Mouse (Mus musculus) hindbrain, embryonic 15.5 days (tissue): ENCODE measurements around the gene Smg9. TPM values are rescaled to one million over a fixed set of nuclear protein-coding genes. Genes with fewer than 3 reads are reported as not detected.

Experiments
- ATAC-seq: fragments of 200-750 bp; cut with Nextera tagmentation; 2 replicates; pipeline ENCODE4 v1.8.0; 2017; ENCODE audit warnings: low read depth, moderate number of reproducible peaks, moderate TSS enrichment; ENCODE audit not compliant: low FRiP score
- H3K27ac ChIP-seq: fragments of 300-500 bp; sonication (generic); replicated peaks from 2 replicates; pipeline ENCODE4 v1.5.1; 2015; ENCODE audit warnings: mild to moderate bottlenecking, inconsistent platforms
- H3K27me3 ChIP-seq: fragments of 300-500 bp; sonication (generic); 2 replicates; pipeline ENCODE4 v1.6.1; 2015; ENCODE audit warnings: control low read depth, inconsistent platforms
- H3K36me3 ChIP-seq: fragments of 300-500 bp; sonication (generic); 2 replicates; pipeline ENCODE4 v1.6.1; 2015; ENCODE audit warnings: control low read depth, inconsistent platforms
- H3K4me1 ChIP-seq: fragments of 300-500 bp; sonication (generic); replicated peaks from 2 replicates; pipeline ENCODE4 v1.6.1; 2015; ENCODE audit warnings: control low read depth, inconsistent platforms
- H3K4me2 ChIP-seq: fragments of 300-500 bp; sonication (generic); 2 replicates; pipeline ENCODE4 v1.6.1; 2015; ENCODE audit warnings: moderate library complexity, mild to moderate bottlenecking, inconsistent platforms
- H3K4me3 ChIP-seq: fragments of 300-500 bp; sonication (generic); 2 replicates; pipeline ENCODE4 v1.5.1; 2015; ENCODE audit warnings: mild to moderate bottlenecking, inconsistent platforms
- H3K9ac ChIP-seq: fragments of 300-500 bp; sonication (generic); 2 replicates; pipeline ENCODE4 v1.6.1; 2015; ENCODE audit warnings: inconsistent platforms
- H3K9me3 ChIP-seq: fragments of 300-500 bp; sonication (generic); 2 replicates; pipeline ENCODE4 v1.6.1; 2016; ENCODE audit warnings: control low read depth, inconsistent platforms
- WGBS: fragments of 180-500 bp; shearing (Covaris S2); methylation state at CpG from one replicate; pipeline ENCODE4 v1.1.7; 2015; 5-methylcytosine and 5-hydroxymethylcytosine counted together
- polyA plus RNA-seq: library from polyadenylated mRNA; unstranded; fragments of >200 nt; fragmentation: Nextera tagmentation; extraction: Ambion mirVana; gene quantifications from 2 replicates; pipeline ENCODE4 v1.2.1, GENCODE M21; 2015

Gene Smg9
- polyA plus RNA-seq, 1 experiment from 2014 or later: 42.5 TPM

- Histone ChIP-seq H3K4me3 (no peak overlapping the region), H3K36me3 (peaks cover 5% of the 10 kb centered on the region; the same call in 1 of the 2 replicates), H3K4me2 (no peak overlapping the region), H3K9ac (no peak overlapping the region), H3K27ac (no peak overlapping the region), H3K9me3 (no peaks in the 10 kb centered on the region), H3K27me3 (no peaks in the 10 kb centered on the region), H3K4me1 (peaks cover 6% of the 10 kb centered on the region; the same call in 1 of the 2 replicates)
- WGBS: 76% methylated on average over 7 of the region's 7 CpGs
- no peak for ATAC-seq
Measured at GRCm38 (mm10) chr7:24415261-24415660, 15.8 kb downstream of the Smg9 start.

DNA sequence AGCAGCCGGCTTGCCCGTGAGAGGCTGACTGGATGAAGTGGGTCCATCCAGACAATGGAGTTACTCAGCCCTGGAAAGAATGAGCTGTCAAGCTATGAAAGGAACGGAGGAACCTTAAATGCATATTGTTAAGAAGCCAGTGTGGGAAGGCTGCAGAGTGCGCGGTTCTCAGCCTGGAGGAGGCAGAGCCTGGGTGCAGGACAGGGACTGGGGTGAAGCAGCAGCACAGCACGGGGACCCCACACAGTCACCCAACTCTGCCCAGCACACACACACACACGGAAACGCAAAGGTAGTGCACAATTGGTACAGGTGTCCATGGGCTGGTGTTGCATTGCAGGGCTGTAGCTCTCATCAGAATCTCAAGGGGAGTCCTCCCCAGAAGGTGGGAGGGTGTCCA, 20.2 kb downstream of the Smg9 start:
- no peak overlapping the region for H3K27ac ChIP-seq
- no peak overlapping the region for H3K4me3 ChIP-seq
- H3K36me3 ChIP-seq: peaks cover 5% of the 10 kb centered on the region; the same call in 1 of the 2 replicates
- H3K4me1 ChIP-seq: peaks cover 21% of the 10 kb centered on the region
- no peaks in the 10 kb centered on the region for H3K9me3 ChIP-seq
- no peak for ATAC-seq
- no peak overlapping the region for H3K4me2 ChIP-seq
- no peak overlapping the region for H3K9ac ChIP-seq
- H3K27me3 ChIP-seq: no peaks in the 10 kb centered on the region
- 20% methylated on average over 8 of the region's 8 CpGs for WGBS

DNA sequence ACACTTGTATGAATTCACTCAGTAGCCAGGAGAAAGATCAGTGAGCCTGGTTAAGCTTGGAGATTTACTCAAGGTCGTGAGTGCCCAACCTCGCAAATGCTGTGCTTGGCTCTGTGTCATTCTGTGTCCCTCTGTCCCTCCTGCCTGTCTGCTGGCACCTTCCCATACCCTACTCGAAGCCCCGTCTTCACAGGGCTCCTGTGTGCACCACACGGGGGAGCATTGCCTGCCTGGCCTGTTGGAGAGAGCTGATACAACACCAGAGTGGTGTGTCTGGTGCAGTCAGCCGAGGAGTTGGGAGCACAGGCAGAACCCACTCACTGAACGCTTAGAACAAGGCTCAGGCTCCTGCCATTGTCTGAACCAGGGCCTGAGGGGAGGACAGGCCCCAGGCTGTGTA, 22.2 kb downstream of the Smg9 start:
- no peak; the same call in 1 of the 2 replicates for ATAC-seq
- no peaks in the 10 kb centered on the region for H3K9me3 ChIP-seq
- 0 out of 2 replicates have a peak overlapping the region, but pooled peaks have one; percentile 9 for H3K27ac ChIP-seq
- 48% methylated on average over 7 of the region's 7 CpGs for WGBS
- H3K36me3 ChIP-seq: peaks cover 5% of the 10 kb centered on the region; the same call in 1 of the 2 replicates
- peaks cover 21% of the 10 kb centered on the region for H3K4me1 ChIP-seq
- no peak overlapping the region for H3K9ac ChIP-seq
- H3K27me3 ChIP-seq: no peaks in the 10 kb centered on the region
- no peak overlapping the region for H3K4me3 ChIP-seq
- no peak overlapping the region for H3K4me2 ChIP-seq

DNA sequence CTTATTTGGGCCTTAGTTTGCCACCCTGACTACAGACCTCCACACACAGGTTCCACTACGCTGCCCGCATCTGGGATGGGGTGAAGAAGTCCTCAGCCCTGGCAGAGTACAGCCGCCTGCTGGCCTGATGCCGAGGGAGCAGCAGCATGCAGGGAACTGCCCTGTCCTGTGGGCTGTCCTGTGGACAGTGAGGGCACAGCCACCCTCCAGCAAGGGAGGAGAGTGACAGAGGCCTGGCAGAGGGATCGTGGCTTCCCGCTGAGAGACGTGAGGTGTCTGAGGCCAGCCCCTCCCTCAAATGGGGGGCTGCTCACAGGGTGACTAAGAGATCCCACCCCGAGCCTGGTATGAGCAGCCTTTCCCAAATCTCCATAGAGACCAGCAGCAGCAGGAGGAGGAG, 22.8 kb downstream of the Smg9 start:
- 50% methylated on average over 8 of the region's 8 CpGs for WGBS
- ATAC-seq: peak; percentile 74
- H3K27ac ChIP-seq: 0 out of 2 replicates have a peak overlapping the region, but pooled peaks have one; percentile 9
- H3K36me3 ChIP-seq: no peaks in the 10 kb centered on the region; the same call in 1 of the 2 replicates
- no peak overlapping the region for H3K9ac ChIP-seq
- H3K4me1 ChIP-seq: peaks cover 21% of the 10 kb centered on the region
- H3K4me3 ChIP-seq: no peak overlapping the region
- no peak overlapping the region for H3K4me2 ChIP-seq
- H3K27me3 ChIP-seq: no peaks in the 10 kb centered on the region
- no peaks in the 10 kb centered on the region for H3K9me3 ChIP-seq

- no peak for ATAC-seq
- Histone ChIP-seq H3K4me2 (no peak overlapping the region), H3K27ac (no peak overlapping the region), H3K36me3 (no peaks in the 10 kb centered on the region; the same call in 1 of the 2 replicates), H3K4me3 (no peak overlapping the region), H3K27me3 (no peaks in the 10 kb centered on the region), H3K9ac (no peak overlapping the region), H3K4me1 (peaks cover 21% of the 10 kb centered on the region), H3K9me3 (no peaks in the 10 kb centered on the region)
- WGBS: 87% methylated on average over 15 of the region's 15 CpGs
Measured at GRCm38 (mm10) chr7:24423107-24423763, 23.8 kb downstream of the Smg9 start.

- ATAC-seq: peak; percentile 20
- H3K4me1 ChIP-seq: peaks cover 21% of the 10 kb centered on the region
- H3K9ac ChIP-seq: no peak overlapping the region
- 73% methylated on average over 12 of the region's 12 CpGs for WGBS
- H3K4me2 ChIP-seq: no peak overlapping the region
- H3K4me3 ChIP-seq: no peak overlapping the region
- no peaks in the 10 kb centered on the region; the same call in 1 of the 2 replicates for H3K36me3 ChIP-seq
- no peaks in the 10 kb centered on the region for H3K9me3 ChIP-seq
- no peaks in the 10 kb centered on the region for H3K27me3 ChIP-seq
- H3K27ac ChIP-seq: 0 out of 2 replicates have a peak overlapping the region, but pooled peaks have one; percentile 13
Measured at GRCm38 (mm10) chr7:24423956-24424732, 24.7 kb downstream of the Smg9 start.

DNA sequence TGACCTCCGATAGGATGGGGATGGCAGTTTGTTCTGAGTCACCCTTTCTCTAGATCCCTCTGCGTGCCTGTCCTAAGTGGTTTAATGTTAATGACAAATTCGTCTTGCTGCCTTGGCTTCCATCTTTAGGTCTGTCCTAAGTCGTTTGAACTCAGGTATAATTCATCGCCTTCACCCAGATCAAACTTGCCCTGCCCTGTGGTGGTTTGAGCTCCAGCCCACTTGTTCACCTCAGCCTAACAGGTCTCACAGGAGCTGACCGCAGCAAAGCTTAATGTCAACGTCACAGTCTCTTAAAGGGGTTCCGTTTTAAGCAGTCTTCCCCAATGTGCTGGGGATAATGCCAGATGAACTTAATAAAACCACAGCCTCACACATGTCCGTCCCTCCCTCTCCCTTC, 26.5 kb downstream of the Smg9 start:
- Histone ChIP-seq H3K27me3 (no peaks in the 10 kb centered on the region), H3K4me3 (no peak overlapping the region), H3K27ac (no peak overlapping the region), H3K36me3 (no peaks in the 10 kb centered on the region; the same call in 1 of the 2 replicates), H3K4me1 (peaks cover 22% of the 10 kb centered on the region), H3K9me3 (no peaks in the 10 kb centered on the region), H3K9ac (no peak overlapping the region), H3K4me2 (no peak overlapping the region)
- no peak for ATAC-seq
- 91% methylated on average over 9 of the region's 9 CpGs for WGBS

- Histone ChIP-seq H3K4me1 (peaks cover 19% of the 10 kb centered on the region), H3K4me2 (no peak overlapping the region), H3K9me3 (no peaks in the 10 kb centered on the region), H3K9ac (no peak overlapping the region), H3K27me3 (no peaks in the 10 kb centered on the region), H3K27ac (no peak overlapping the region), H3K36me3 (no peaks in the 10 kb centered on the region; the same call in 1 of the 2 replicates), H3K4me3 (no peak overlapping the region)
- no peak for ATAC-seq
- WGBS: 94% methylated on average over 8 of the region's 8 CpGs
Measured at GRCm38 (mm10) chr7:24427168-24427567, 27.7 kb downstream of the Smg9 start.

DNA sequence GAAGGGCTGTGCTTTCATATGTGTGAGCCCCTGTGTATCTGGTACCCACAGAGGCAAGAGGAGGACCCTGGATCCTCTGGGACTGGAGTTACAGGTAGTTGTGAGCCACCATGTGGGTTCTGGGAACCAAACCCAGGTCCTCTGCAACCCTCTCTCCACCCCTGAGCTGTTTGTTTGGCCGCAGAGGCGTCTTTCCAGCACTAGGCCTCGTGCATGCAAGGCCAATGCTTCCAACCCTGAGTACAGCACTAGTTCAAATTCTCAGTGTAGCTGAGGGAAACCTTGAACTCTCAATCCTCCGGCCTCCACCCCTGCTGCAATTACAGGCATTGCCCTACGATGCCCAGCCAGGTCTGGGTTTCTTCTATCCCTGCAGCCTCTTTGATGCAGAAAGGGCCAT, 29.3 kb downstream of the Smg9 start:
- Histone ChIP-seq H3K4me3 (no peak overlapping the region), H3K9ac (no peak overlapping the region), H3K36me3 (no peaks in the 10 kb centered on the region), H3K4me2 (no peak overlapping the region), H3K27ac (peak overlapping the region; percentile 48; the same call in 1 of the 2 replicates), H3K27me3 (no peaks in the 10 kb centered on the region), H3K4me1 (peaks cover 9% of the 10 kb centered on the region), H3K9me3 (no peaks in the 10 kb centered on the region)
- no peak for ATAC-seq
- 86% methylated on average over 5 of the region's 5 CpGs for WGBS

GRCm38 (mm10) chr7:24429413-24430112, 30.1 kb downstream of the Smg9 start:
- Histone ChIP-seq H3K4me2 (no peak overlapping the region; the same call in 1 of the 2 replicates), H3K4me1 (peaks cover 8% of the 10 kb centered on the region; the same call in 1 of the 2 replicates), H3K9me3 (no peaks in the 10 kb centered on the region), H3K36me3 (no peaks in the 10 kb centered on the region), H3K27ac (peak overlapping the region; percentile 63), H3K4me3 (no peak overlapping the region), H3K9ac (0 out of 2 replicates have a peak overlapping the region, but pooled peaks have one; percentile 4), H3K27me3 (no peaks in the 10 kb centered on the region)
- ATAC-seq: 0 out of 2 replicates have a peak, but pooled peaks have one; percentile 31
- WGBS: 51% methylated on average over 16 of the region's 16 CpGs

DNA sequence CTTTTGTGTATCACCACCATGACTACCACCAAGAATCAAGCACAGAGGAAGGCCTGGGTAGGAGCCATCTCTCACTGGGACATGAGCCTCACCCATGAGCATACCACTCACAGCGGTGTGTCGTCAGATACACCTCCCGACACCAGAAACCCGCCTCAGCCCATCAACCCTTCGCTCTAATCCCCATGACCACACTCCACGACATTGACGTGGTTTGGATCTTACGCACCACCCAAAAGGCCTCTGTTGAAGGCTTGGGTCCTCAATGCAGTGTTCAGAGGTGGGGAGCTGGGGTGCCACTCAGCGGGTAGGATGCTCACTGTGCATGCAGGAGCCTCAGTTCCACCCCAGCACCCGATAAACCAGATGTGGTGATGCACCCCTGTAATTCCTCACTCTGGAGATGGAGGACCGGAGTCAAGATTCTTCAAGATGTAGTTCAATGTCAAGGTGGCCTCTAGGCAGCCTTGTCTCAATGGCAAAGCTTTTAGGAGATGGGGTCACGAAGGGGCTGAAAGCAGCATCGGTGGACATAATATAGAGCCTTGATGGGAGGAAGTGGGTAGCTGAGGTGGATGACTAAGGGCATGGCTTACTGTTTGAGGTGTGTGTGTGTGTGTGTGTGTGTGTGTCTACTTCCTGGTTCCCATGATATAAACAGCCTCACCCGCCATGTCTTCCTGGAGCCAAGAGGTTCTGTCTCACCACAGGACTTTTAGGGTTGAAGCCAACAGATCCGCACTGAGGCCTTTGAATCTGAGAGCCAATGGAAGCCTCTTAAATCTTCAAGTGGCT, 31.3 kb downstream of the Smg9 start:
- no peak for ATAC-seq
- no peak overlapping the region for H3K4me3 ChIP-seq
- no peak overlapping the region for H3K9ac ChIP-seq
- H3K36me3 ChIP-seq: no peaks in the 10 kb centered on the region
- no peaks in the 10 kb centered on the region for H3K9me3 ChIP-seq
- H3K27ac ChIP-seq: no peak overlapping the region
- no peak overlapping the region for H3K4me2 ChIP-seq
- H3K27me3 ChIP-seq: no peaks in the 10 kb centered on the region
- 94% methylated on average over 15 of the region's 15 CpGs for WGBS
- H3K4me1 ChIP-seq: peaks cover 8% of the 10 kb centered on the region; the same call in 1 of the 2 replicates
